Mouse (Mus musculus): Measurements from ENCODE around the gene Thrap3. TPM values are rescaled to one million over a fixed set of nuclear protein-coding genes. Genes with fewer than 3 reads are reported as not detected.

Thrap3 gene
- 156 and 255 TPM in 2 replicates for polyA plus RNA-seq (2012)

DNA sequence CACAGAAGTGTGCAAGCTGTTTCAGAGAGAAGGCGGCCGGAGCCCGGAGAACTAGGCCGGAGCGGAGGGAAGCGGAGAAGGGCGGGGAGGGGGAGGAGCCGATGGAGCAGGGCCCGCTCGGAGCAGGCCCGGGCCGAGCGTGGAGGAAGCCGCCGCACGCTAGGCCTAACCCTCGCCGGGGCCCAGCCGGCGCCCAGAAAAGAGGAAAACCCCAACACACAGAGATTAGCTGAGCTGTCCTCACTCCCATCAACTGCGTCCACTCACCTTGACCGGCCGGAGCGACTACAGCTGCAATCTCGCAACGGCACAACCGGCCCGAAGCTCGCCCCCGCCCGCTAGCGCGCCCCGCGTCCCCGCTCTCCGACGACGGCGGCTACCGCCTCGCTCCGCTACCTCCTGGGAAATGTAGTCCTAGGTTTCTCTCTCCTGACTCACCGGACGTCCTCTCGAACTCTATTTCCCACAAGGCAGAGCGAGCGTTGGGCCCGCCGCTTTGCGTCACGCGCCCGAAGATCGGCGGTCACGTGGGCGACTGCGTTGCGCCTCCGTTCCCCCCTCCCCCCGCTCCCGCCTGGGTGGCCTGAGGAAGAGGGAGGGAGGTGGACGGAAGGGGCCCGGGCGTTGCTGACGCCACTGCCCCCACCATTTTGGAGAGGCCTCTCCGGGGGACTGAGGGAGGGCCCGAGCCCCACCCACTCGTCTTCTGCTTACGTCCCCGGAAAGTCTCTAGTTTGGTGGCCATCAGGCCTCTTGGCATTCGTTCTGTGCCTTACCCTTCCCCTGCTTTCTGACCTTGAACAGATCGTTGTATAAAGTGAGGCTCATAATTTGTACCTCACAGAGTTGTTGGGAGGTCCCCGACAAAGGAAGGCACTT lies at the start of gene Thrap3:
TSS of gene Thrap3 (minus strand) at position 458 of the 879 bp plus-strand sequence.

DNA sequence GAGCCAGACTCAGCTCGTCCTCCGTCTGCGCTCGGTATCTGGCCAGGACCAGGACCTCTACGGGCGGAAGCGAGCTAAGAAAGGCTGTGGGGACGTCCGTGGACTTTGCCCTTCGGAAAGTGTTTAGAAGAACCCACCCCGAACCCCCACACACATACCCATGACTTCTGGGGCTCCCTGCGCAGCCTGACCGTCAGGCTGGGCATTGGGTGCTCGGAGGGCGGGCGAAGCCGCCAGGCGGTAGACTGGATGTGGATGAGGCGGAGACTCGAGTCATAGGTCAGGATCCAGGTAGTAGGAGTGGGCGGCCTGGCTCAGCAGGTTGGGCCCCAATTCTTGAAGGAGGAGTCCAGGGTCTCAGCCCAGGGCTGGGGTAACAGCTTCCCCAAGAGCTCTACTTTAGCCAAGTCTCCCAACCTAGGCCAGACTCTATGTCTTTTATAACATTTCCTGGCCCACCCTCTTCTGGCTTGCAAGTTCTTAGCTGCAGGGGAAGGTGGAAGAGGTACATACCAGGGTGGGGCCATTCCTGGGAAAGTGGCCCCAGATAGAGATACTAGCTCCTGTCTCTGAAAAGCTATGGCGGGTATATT lies 39.4 kb downstream of the Thrap3 start, which contains the start of gene Sh3d21:
TSS of gene Sh3d21 (minus strand) at position 425 of the 593 bp plus-strand sequence.

GRCm38 (mm10) chr4:126147533-126148160 lies 54.9 kb downstream of the Thrap3 start, which contains the start of gene Eva1b:
Eva1b (plus strand) TSS chr4:126147744.

Other genes starting within 250 kb of the Thrap3 start
- gene Csf3r, start 178.2 kb downstream of the Thrap3 start, polyA plus RNA-seq (2012), result 124 and 152 TPM in 2 replicates
- gene Mrps15, start 155.8 kb downstream of the Thrap3 start, polyA plus RNA-seq (2012), result 215 and 226 TPM in 2 replicates
- gene Oscp1, start 144.2 kb downstream of the Thrap3 start, polyA plus RNA-seq (2012), result 2.0 and 2.2 TPM in 2 replicates
- 9.4 and 12.7 TPM in 2 replicates for gene Lsm10, start 106.1 kb downstream of the Thrap3 start, polyA plus RNA-seq (2012)
- gene Stk40, start 98.8 kb downstream of the Thrap3 start, polyA plus RNA-seq (2012), result 43.4 and 46.0 TPM in 2 replicates
- 13.7 and 19.3 TPM in 2 replicates for gene Eva1b, start 55.0 kb downstream of the Thrap3 start, polyA plus RNA-seq (2012)
- gene Sh3d21, start 39.3 kb downstream of the Thrap3 start, polyA plus RNA-seq (2012), result 0.52 and 0.73 TPM in 2 replicates
- 279 and 331 TPM in 2 replicates for gene Map7d1, start 53.6 kb upstream of the Thrap3 start, polyA plus RNA-seq (2012)
- 28.4 and 37.2 TPM in 2 replicates for gene Trappc3, start 59.6 kb upstream of the Thrap3 start, polyA plus RNA-seq (2012)
- 0.03 TPM in 1 of 2 replicates, not detected in the other for gene Col8a2, start 84.0 kb upstream of the Thrap3 start, polyA plus RNA-seq (2012)
- 61.8 and 65.3 TPM in 2 replicates for gene Adprhl2, start 118.9 kb upstream of the Thrap3 start, polyA plus RNA-seq (2012)
- gene Tekt2, start 122.9 kb upstream of the Thrap3 start, polyA plus RNA-seq (2012), result 0.48 TPM in 1 of 2 replicates, not detected in the other
- 3.5 and 6.5 TPM in 2 replicates for gene Ago3, start 226.8 kb upstream of the Thrap3 start, polyA plus RNA-seq (2012)

Data from megakaryocyte-erythroid progenitor cell, adult 5 weeks (primary cell).